Comparison of ENCODE assay signal across 16 mouse cellular contexts in the genomic region with DNA sequence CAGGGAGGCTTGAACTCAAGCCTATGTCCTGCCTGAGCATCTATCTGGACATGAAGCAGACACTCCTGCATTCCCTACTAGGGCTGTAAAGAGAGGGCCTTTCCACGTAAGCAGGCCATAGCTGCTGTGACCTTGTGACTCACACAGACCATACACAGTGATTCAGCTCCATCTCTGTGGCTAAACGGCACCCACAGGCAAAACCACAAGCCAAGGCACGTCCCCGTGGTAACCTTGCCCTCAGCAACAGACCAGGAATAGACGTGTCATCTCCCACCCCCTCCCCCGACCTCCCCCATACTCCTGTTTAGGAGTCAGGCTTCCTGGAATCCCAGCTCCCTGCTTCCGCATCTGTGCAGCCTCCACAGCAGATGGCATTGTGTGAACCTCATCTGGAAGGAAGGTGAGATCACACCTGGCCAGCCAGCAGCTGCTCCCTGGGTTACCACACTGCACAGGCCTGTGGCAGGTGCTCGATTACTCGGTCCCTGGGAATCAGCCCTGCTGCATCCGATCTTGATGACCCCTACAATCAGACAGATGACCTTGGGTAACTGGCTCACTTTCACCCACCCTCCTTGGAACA.
DNase-seq lines count a peak whose midpoint lies in the region; ATAC-seq and TF ChIP-seq lines count a peak whose summit lies in the region.
"Had no signal": no experiment of that assay in that cellular context is flagged by ENCODE, and none has a peak within 500 bp of the region (broad histone marks: within the 10 kb centered on the region; RNA-seq: fewer than 3 reads in every experiment).

No protein-coding gene starts in this region.

- no peaks in the 10 kb centered on the region for H3K9me3 ChIP-seq in CH12.LX (replicated peaks; ENCODE audit: low read length)
- H3K9me3 ChIP-seq: embryonic facial prominence, embryonic 10.5 days; limb, embryonic 12.5 days; midbrain, embryonic 12.5 days had no signal

- H3K79me2 ChIP-seq in CH12.LX (replicated peaks; ENCODE audit: control insufficient read depth, extremely low read depth, insufficient read depth, poor library complexity, severe bottlenecking) = no peaks in the 10 kb centered on the region

- no peak overlapping the region for H3K4me3 ChIP-seq in CH12.LX (replicated peaks in 1 of 3; ENCODE audit: low read depth in 2 of 3, low read length in 2 of 3, poor library complexity in 1 of 3)
- H3K4me3 ChIP-seq: embryonic facial prominence, embryonic 10.5 days; limb, embryonic 12.5 days; midbrain, embryonic 12.5 days had no signal

- no peak overlapping the region for H3K4me2 ChIP-seq in CH12.LX (ENCODE audit: insufficient read depth, low read depth, poor library complexity, severe bottlenecking)
- H3K4me2 ChIP-seq: limb, embryonic 12.5 days; lung, embryonic 14.5 days; midbrain, embryonic 12.5 days had no signal

- TF ChIP-seq RAD21 in CH12.LX (IDR thresholded peaks at IDR 0.05; ENCODE audit: low read depth, low read length) = no peak

- ATAC-seq in megakaryocyte progenitor cell, adult 5-6 weeks (replicated peaks; ENCODE audit: poor library complexity) = peak; percentile 88
- ATAC-seq: forebrain, embryonic 14.5 days had no signal

- TF ChIP-seq POLR2A in CH12.LX (IDR thresholded peaks at IDR 0.05; ENCODE audit: low read depth, low read length) = no peak

- intact Hi-C loops in gastrocnemius, postnatal 14 days (cut with DNase I; ENCODE audit: low total_unique reads) = no loop called here

- TF ChIP-seq EP300 in CH12.LX (IDR thresholded peaks at IDR 0.05; ENCODE audit: low read length) = no peak

- peaks cover 5 to 8% of the 10 kb centered on the region in 2 experiments for H3K4me1 ChIP-seq in CH12.LX (ENCODE audit: control insufficient read depth in 1 of 2, insufficient read depth in 2 of 2)
- H3K4me1 ChIP-seq: midbrain, embryonic 12.5 days had no signal

- TF ChIP-seq CTCF in CH12.LX (conservative IDR thresholded peaks at IDR 0.05 in 1 of 2, IDR thresholded peaks at IDR 0.05 in 1 of 2; ENCODE audit: low read depth in 2 of 2, low read length in 2 of 2) = no peak

- no peak overlapping the region for H3K9ac ChIP-seq in CH12.LX (ENCODE audit: insufficient read depth, low read depth)
- H3K9ac ChIP-seq: limb, embryonic 12.5 days; lung, embryonic 14.5 days; midbrain, embryonic 12.5 days had no signal

- dilution Hi-C loops in CH12.LX (cut with MboI; ENCODE audit: extremely low pct_ligation_motif_present, extremely low pct_unique_long_range_greater_than_20kb, low sequenced_read_pairs) = no loop called here

- in situ Hi-C loops in CH12.LX (cut with MboI; ENCODE audit: low pct_ligation_motif_present, low pct_unique_long_range_greater_than_20kb, low sequenced_read_pairs) = no loop called here

- H3K27ac ChIP-seq in CH12.LX (ENCODE audit: insufficient read depth, low read depth) = no peak overlapping the region
- H3K27ac ChIP-seq: embryonic facial prominence, embryonic 10.5 days; limb, embryonic 12.5 days; midbrain, embryonic 12.5 days had no signal

- no peaks in the 10 kb centered on the region for H3K36me3 ChIP-seq in CH12.LX (replicated peaks in 1 of 2; ENCODE audit: control insufficient read depth in 1 of 2, insufficient read depth in 1 of 2, low read length in 1 of 2)
- H3K36me3 ChIP-seq: embryonic facial prominence, embryonic 10.5 days; limb, embryonic 12.5 days; midbrain, embryonic 12.5 days had no signal

- peak; percentile 95 for DNase-seq in 416B (ENCODE audit: low read depth)
- DNase-seq in CH12.LX (ENCODE audit: extremely low read depth) = peak; percentile 17
- DNase-seq in adrenal gland, postnatal 14 days = peak; percentile 47
- DNase-seq in right cerebral cortex, postnatal 25 days = no peak
- DNase-seq in left cerebral cortex, adult 8-10 months (ENCODE audit: low spot score in 2 of 2) = no peak
- DNase-seq in embryo, embryonic 10.5 days (ENCODE audit: low spot score) = no peak
- DNase-seq in gastrocnemius, postnatal 14 days = no peak
- DNase-seq: cerebellum, adult 11-12 months; gastrocnemius, postnatal 25 days; heart, postnatal 10 days; lung, embryonic 14.5 days had no signal

- H3K27me3 ChIP-seq in CH12.LX (replicated peaks) = peaks cover 66% of the 10 kb centered on the region
- H3K27me3 ChIP-seq: midbrain, embryonic 12.5 days had no signal

TF ChIP-seq in CH12.LX, 34 proteins besides CTCF, POLR2A, EP300 and RAD21:
- TF ChIP-seq ZKSCAN1 (IDR thresholded peaks at IDR 0.05; ENCODE audit: borderline replicate concordance, low read depth, low read length) (no peak), ETS1 (conservative IDR thresholded peaks at IDR 0.05; ENCODE audit: low read depth, low read length) (no peak)

Comparison
In these comparisons a context has a peak if more than half of its experiments do, and no peak if none do; other contexts are left out.
1. DNase-seq: peak in 416B (single experiment), CH12.LX (single experiment) and adrenal gland, postnatal 14 days (single experiment); none in right cerebral cortex, postnatal 25 days (single experiment), left cerebral cortex, adult 8-10 months (0 of 2), embryo, embryonic 10.5 days (single experiment) and gastrocnemius, postnatal 14 days (single experiment).